Mouse (Mus musculus) WW6 (cell line): Measurements from ENCODE around the gene Mdh2.
A peak's percentile ranks its signal among the peaks of the same experiment; 100 is the strongest.

ENCODE experiments used
- DNase-seq: peaks from one replicate; pipeline ENCODE4 v3.0.0-alpha.2; 2013; ENCODE audit warnings: low read depth, low spot score

Gene Mdh2

GRCm38 (mm10) chr5:135776546-135776945 is 1.7 kb upstream of the Mdh2 start:
- DNase-seq: no peak

DNA sequence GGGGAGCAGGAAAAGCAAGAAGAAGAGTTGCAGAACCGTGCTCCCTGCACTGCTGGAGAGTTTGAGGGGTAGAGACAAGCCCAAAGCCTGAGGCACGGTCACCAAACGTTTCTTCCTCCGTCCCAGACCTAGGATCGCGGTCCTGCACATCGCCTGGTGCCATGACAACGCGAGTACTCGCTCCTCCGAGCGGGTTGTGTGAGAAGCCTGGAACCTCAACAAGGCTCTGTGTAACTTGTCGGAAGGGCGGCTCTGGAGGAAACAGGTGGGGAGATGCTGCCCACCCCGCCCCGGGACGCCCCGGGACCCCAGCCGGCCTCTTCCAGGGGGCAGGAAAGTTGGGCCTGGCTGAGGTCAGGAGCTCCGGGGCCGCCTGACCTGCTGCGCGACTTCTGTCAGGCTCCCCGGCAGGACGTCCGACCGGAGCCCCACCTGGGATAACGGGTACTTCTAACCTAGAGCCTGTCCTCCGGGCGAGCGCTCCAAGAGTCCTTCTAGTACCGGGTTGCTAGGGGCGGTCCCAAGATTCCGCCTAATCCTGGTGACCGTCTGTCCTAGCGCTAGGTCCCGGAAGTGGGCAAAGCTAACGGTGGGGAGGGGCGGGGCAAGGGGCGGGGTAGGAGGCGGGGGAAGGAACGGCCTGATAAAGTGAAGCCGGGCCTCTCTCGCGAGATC is 347 bp upstream of the Mdh2 start, which contains the start of gene Styxl1:
TSS of gene Styxl1 (minus strand) at position 590 of the 675 bp plus-strand sequence.
- no peak for DNase-seq

DNA sequence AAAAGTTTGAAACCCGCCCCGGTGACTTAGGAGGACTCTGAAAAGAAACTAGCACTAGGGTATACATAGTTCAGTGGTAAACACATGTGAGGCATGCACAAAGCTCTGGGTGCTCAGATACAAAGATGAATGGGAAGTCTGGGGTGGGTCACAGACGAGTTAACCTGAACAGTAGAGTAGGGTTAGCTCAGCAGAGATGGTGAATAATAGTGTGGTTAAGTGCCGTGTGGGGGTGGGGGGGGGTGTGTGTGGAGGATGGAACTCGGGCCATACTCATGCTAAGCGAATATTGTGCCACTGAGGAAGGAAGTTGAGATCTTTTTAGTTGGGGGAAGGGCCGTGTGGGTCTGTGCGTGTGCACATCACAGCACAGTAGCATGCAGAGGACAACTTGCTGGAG is 2.1 kb downstream of the Mdh2 start:
- no peak for DNase-seq

DNA sequence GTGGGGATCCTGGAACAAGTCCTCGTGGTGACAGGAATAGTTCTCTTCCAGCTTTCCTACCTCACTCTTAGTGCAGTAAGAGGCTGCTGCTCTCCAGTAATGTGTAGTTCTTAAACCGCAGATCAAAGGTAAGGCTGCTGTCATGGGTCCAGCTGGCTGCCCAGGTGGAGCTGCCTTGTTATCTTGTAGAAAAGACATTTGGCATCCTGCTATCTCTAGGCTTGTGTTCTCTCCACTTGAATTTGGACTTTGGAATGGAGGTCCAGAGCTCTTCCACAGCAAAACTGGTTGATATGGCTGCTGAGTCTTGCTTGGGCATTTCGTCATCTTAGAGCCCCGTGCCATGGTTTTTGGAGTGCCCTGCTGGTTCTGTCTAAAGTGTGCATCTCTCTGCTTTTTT is 4.6 kb downstream of the Mdh2 start:
- DNase-seq: no peak

GRCm38 (mm10) chr5:135793996-135794858 is 15.9 kb downstream of the Mdh2 start:
- DNase-seq: peak; percentile 77

- no peak for DNase-seq
Measured at GRCm38 (mm10) chr5:135794859-135795181, 16.5 kb downstream of the Mdh2 start.

- DNase-seq: no peak
Measured at GRCm38 (mm10) chr5:135799746-135800145, 21.5 kb downstream of the Mdh2 start.

DNA sequence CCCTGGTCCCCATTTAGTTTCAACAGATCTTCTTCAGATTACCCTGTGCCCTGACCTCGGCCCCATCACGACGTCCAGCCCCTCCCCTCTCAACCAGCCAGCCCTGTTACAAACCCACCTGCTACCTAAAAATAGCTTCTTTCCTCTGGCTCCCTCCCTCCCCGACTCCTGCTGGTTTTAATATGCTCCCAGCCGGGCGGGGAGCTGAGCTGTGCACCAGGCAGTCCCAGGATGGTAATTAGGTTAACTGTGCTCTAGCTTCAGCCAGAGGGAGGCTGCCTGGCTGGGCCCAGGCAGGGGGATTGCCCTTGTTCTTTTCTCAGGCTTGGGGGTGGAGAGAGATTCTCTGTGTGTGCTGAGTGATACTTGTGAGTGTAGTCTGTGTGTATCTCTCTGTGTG is 22.6 kb downstream of the Mdh2 start:
- no peak for DNase-seq

GRCm38 (mm10) chr5:135802641-135803040 is 24.4 kb downstream of the Mdh2 start:
- no peak for DNase-seq

GRCm38 (mm10) chr5:135803135-135803534 is 24.9 kb downstream of the Mdh2 start:
- peak; percentile 52 for DNase-seq

DNA sequence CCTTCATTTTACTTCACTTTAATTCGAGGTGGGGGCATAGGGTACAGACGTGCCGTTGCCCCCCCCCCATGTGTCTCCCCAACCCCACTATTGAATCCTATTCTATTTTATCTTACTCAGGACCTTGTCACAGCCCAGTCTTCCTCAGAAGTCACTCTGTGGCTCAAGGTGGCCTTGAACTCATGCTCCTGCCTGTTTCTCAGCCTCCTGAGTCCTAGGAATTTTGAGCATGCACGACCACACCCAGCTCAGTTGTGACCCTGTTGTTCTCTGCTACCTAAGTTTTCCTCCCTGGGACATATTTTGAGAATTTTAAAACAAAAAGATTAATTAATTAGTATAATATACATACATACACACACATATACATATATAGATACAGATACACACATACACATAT is 25.4 kb downstream of the Mdh2 start:
- DNase-seq: no peak

GRCm38 (mm10) chr5:135804735-135805134 is 26.5 kb downstream of the Mdh2 start:
- no peak for DNase-seq

GRCm38 (mm10) chr5:135806555-135807262 is 28.4 kb downstream of the Mdh2 start, which contains the start of gene Srrm3:
TSS of gene Srrm3 (plus strand) at chr5:135806890.
- peak; percentile 83 for DNase-seq

GRCm38 (mm10) chr5:135807263-135807637 is 29.0 kb downstream of the Mdh2 start:
- DNase-seq: no peak

- DNase-seq: no peak
Measured at GRCm38 (mm10) chr5:135812991-135813390, 34.7 kb downstream of the Mdh2 start.

DNA sequence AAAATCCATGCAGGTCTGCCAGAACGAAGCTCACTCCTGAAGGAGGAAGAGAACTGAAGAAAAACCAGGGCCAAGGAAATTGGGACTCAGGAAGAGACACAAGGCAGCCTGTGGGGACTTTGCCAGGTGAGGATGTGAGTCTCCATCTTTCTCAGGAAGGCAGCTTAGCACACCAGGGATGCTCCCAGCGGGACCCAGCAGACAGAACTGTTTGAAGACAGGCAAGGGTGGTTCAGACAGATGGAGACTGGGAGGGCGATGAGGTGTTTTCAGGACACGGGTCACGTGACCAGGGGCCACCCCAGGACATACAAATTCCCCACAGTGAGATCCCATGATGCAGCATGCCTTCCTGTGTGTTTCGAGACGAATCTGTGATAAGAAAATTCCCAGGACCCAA is 40.2 kb downstream of the Mdh2 start:
- no peak for DNase-seq

GRCm38 (mm10) chr5:135822316-135822944 is 44.1 kb downstream of the Mdh2 start:
- no peak for DNase-seq

DNA sequence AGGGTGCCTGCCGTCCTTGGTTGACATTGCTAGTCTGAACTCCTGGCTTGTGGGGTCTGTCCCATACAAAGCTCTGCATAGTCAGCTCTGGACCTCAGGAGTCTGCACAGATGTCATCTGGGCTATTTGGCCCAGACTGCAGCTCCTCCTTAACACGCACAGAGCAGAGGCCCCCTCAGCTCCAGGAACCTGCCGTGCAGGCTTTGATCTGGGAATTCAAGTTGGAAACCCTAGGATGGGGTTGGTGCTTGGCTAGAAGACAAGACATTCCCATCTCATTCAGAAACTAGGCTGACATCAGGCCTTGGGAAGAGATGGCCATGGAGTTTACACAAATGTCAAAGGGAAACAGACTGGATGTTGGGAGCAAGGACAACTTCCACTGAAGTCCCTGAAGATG is 46.2 kb downstream of the Mdh2 start:
- no peak for DNase-seq

DNA sequence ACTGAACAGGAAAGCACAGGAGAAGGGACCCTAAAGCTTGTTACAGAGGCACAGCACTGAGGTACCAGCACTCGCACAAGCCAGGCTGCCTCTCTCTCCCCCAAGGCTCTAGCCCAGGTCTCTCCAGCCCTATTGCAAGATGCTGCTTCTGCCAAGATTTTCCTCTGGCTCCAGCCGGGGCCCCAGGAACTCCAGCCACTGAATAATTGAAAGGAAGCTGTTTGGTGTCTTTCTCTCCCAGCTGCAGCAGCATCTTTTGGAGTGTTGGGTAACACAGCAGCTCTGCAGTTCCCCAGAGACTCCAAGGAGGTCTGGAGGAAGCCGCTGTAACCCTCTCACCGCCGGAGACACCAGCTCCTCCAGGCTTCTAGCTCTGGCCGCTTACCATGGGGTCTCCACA is 47.9 kb downstream of the Mdh2 start:
- no peak for DNase-seq

DNA sequence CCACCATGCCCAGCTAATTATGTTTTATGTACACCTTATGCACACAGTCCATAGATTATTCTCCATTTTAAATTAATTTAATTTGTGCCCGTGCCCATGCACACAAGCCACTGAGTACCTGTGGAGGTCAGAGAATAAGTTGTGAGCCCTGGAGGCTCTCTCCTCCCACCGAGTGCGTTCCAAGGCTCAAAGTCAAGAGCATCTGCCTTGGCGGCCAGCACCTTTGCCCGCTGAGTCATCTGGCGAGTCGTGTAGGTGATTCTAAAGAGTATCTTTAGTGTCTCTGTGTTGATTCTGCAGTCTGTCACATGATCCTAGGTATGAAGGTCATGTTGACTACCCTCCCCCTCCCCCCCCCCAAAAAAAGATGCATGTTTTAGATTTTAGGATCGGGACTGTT is 51.1 kb downstream of the Mdh2 start:
- no peak for DNase-seq

DNA sequence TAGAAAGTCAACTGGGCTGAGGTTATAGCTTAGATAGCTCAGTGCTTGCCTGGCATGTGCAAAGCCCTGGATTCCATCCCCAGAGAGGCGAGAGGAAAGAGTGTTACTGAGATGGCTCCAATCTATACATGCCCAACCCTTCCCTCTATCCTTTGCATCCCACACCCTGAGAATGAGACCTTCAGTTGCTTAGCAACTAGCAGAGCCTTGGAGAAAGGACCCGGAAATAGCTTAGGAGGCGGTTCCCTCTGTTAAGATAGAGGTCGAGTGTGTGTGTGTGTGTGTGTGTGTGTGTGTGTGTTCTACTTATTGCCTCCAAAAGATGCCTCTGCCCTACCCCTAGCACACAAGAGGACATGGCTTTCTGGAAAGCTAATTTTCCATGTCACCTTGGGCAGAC is 54.4 kb downstream of the Mdh2 start:
- no peak for DNase-seq
